Mouse (Mus musculus): Measurements from ENCODE around the gene Mest. TPM values are rescaled to one million over a fixed set of nuclear protein-coding genes. Genes with fewer than 3 reads are reported as not detected.

Mest gene
- total and polyA plus RNA-seq, 2 experiments from 2014 or later: 669 to 717 TPM

GRCm38 (mm10) chr6:30736372-30736762 lies 13.0 kb downstream of the Mest start:
- no peaks in the 10 kb centered on the region for H3K36me3 ChIP-seq (replicated peaks; ENCODE audit: control insufficient read depth, insufficient read depth, low read length)
- H3K4me2 ChIP-seq (ENCODE audit: low read depth, low read length): peak overlapping the region; percentile 54
- TF ChIP-seq EP300 (IDR thresholded peaks at IDR 0.05; ENCODE audit: low read depth) (no peak), CTCF (IDR thresholded peaks at IDR 0.05; ENCODE audit: low read depth) (no peak)
- WGBS: 48% methylated on average over 13 of the region's 13 CpGs
- DNase-seq (ENCODE audit: low spot score): no peak
- peaks cover 22% of the 10 kb centered on the region for H3K9me3 ChIP-seq (replicated peaks; ENCODE audit: control insufficient read depth, low read length)
- ATAC-seq (ENCODE audit: insufficient read depth, low read depth): no peak
- no peaks in the 10 kb centered on the region for H3K27me3 ChIP-seq (ENCODE audit: control insufficient read depth, insufficient read depth, low read length)
- H3K4me3 ChIP-seq (ENCODE audit: low read depth, low read length): peak overlapping the region; percentile 69
- no peaks in the 10 kb centered on the region for H3K4me1 ChIP-seq (ENCODE audit: control insufficient read depth, insufficient read depth)
- H3K9ac ChIP-seq (replicated peaks; ENCODE audit: low read depth, low read length): peak overlapping the region; percentile 22; the same call in 1 of the 2 replicates
- peak overlapping the region; percentile 85 for H3K27ac ChIP-seq (ENCODE audit: low read depth)

GRCm38 (mm10) chr6:30736864-30737547 lies 13.7 kb downstream of the Mest start:
- peak overlapping the region; percentile 69 for H3K4me3 ChIP-seq (ENCODE audit: low read depth, low read length)
- H3K27me3 ChIP-seq (ENCODE audit: control insufficient read depth, insufficient read depth, low read length): no peaks in the 10 kb centered on the region
- peaks cover 3% of the 10 kb centered on the region; the same call in 1 of the 2 replicates for H3K36me3 ChIP-seq (replicated peaks; ENCODE audit: control insufficient read depth, insufficient read depth, low read length)
- peak; percentile 82 for DNase-seq (ENCODE audit: low spot score)
- H3K4me2 ChIP-seq (ENCODE audit: low read depth, low read length): peak overlapping the region; percentile 54
- H3K9ac ChIP-seq (replicated peaks; ENCODE audit: low read depth, low read length): no peak overlapping the region
- H3K4me1 ChIP-seq (ENCODE audit: control insufficient read depth, insufficient read depth): no peaks in the 10 kb centered on the region
- H3K27ac ChIP-seq (ENCODE audit: low read depth): peak overlapping the region; percentile 85
- peak; percentile 81 for ATAC-seq (ENCODE audit: insufficient read depth, low read depth)
- WGBS: 47% methylated on average over 29 of the region's 29 CpGs
- peak; percentile 73 for TF ChIP-seq CTCF (IDR thresholded peaks at IDR 0.05; ENCODE audit: low read depth)
- peak; percentile 13; the same call in 1 of the 2 replicates for TF ChIP-seq EP300 (IDR thresholded peaks at IDR 0.05; ENCODE audit: low read depth)
- H3K9me3 ChIP-seq (replicated peaks; ENCODE audit: control insufficient read depth, low read length): peaks cover 22% of the 10 kb centered on the region

GRCm38 (mm10) chr6:30737548-30738463 lies 14.5 kb downstream of the Mest start:
- DNase-seq (ENCODE audit: low spot score) (peak; percentile 71), ATAC-seq (ENCODE audit: insufficient read depth, low read depth) (peak; percentile 70)
- Histone ChIP-seq H3K36me3 (replicated peaks; ENCODE audit: control insufficient read depth, insufficient read depth, low read length) (peaks cover 11% of the 10 kb centered on the region), H3K9ac (replicated peaks; ENCODE audit: low read depth, low read length) (peak overlapping the region; percentile 69), H3K27me3 (ENCODE audit: control insufficient read depth, insufficient read depth, low read length) (no peaks in the 10 kb centered on the region), H3K4me1 (ENCODE audit: control insufficient read depth, insufficient read depth) (no peaks in the 10 kb centered on the region), H3K27ac (ENCODE audit: low read depth) (peak overlapping the region; percentile 72), H3K9me3 (replicated peaks; ENCODE audit: control insufficient read depth, low read length) (peaks cover 22% of the 10 kb centered on the region), H3K4me2 (ENCODE audit: low read depth, low read length) (peak overlapping the region; percentile 54), H3K4me3 (ENCODE audit: low read depth, low read length) (peak overlapping the region; percentile 69)
- TF ChIP-seq EP300 (IDR thresholded peaks at IDR 0.05; ENCODE audit: low read depth) (no peak), CTCF (IDR thresholded peaks at IDR 0.05; ENCODE audit: low read depth) (no peak)
- 41% methylated on average over 64 of the region's 66 CpGs for WGBS

- H3K9me3 ChIP-seq (replicated peaks; ENCODE audit: control insufficient read depth, low read length): peaks cover 22% of the 10 kb centered on the region
- H3K27ac ChIP-seq (ENCODE audit: low read depth): peak overlapping the region; percentile 72
- TF ChIP-seq CTCF (IDR thresholded peaks at IDR 0.05; ENCODE audit: low read depth) (no peak), EP300 (IDR thresholded peaks at IDR 0.05; ENCODE audit: low read depth) (no peak)
- no peak for ATAC-seq (ENCODE audit: insufficient read depth, low read depth)
- no peaks in the 10 kb centered on the region for H3K4me1 ChIP-seq (ENCODE audit: control insufficient read depth, insufficient read depth)
- H3K27me3 ChIP-seq (ENCODE audit: control insufficient read depth, insufficient read depth, low read length): no peaks in the 10 kb centered on the region
- peaks cover 17% of the 10 kb centered on the region for H3K36me3 ChIP-seq (replicated peaks; ENCODE audit: control insufficient read depth, insufficient read depth, low read length)
- peak overlapping the region; percentile 54 for H3K4me2 ChIP-seq (ENCODE audit: low read depth, low read length)
- peak overlapping the region; percentile 69 for H3K9ac ChIP-seq (replicated peaks; ENCODE audit: low read depth, low read length)
- no peak for DNase-seq (ENCODE audit: low spot score)
- peak overlapping the region; percentile 69 for H3K4me3 ChIP-seq (ENCODE audit: low read depth, low read length)
- WGBS: 45% methylated on average over 20 of the region's 20 CpGs
These were observed 15.2 kb downstream of the Mest start for GRCm38 (mm10) chr6:30738464-30739006.

- peaks cover 24% of the 10 kb centered on the region for H3K36me3 ChIP-seq (replicated peaks; ENCODE audit: control insufficient read depth, insufficient read depth, low read length)
- H3K9me3 ChIP-seq (replicated peaks; ENCODE audit: control insufficient read depth, low read length): peaks cover 22% of the 10 kb centered on the region
- no peak for DNase-seq (ENCODE audit: low spot score)
- no peak for TF ChIP-seq CTCF (IDR thresholded peaks at IDR 0.05; ENCODE audit: low read depth)
- no peak for TF ChIP-seq EP300 (IDR thresholded peaks at IDR 0.05; ENCODE audit: low read depth)
- H3K4me2 ChIP-seq (ENCODE audit: low read depth, low read length): peak overlapping the region; percentile 54
- H3K4me3 ChIP-seq (ENCODE audit: low read depth, low read length): peak overlapping the region; percentile 69
- no peak overlapping the region; the same call in none of the 2 replicates for H3K27ac ChIP-seq (ENCODE audit: low read depth)
- H3K4me1 ChIP-seq (ENCODE audit: control insufficient read depth, insufficient read depth): no peaks in the 10 kb centered on the region
- H3K9ac ChIP-seq (replicated peaks; ENCODE audit: low read depth, low read length): no peak overlapping the region
- ATAC-seq (ENCODE audit: insufficient read depth, low read depth): no peak
- WGBS: 54% methylated on average over 10 of the region's 10 CpGs
- no peaks in the 10 kb centered on the region for H3K27me3 ChIP-seq (ENCODE audit: control insufficient read depth, insufficient read depth, low read length)
These were observed 15.9 kb downstream of the Mest start for GRCm38 (mm10) chr6:30739177-30739747.

Data from heart, postnatal 0 days (tissue).